ENCODE assay signal across 8 mouse cellular contexts in genomic region chr6:136555523-136555915, GRCm38 (mm10). TPM values are rescaled to one million over a fixed set of nuclear protein-coding genes. Genes with fewer than 3 reads are reported as not detected.
DNase-seq lines count a peak whose midpoint lies in the region; ATAC-seq and TF ChIP-seq lines count a peak whose summit lies in the region.

No protein-coding gene starts in this region.

- dilution Hi-C loops in CH12.LX (cut with MboI; ENCODE audit: extremely low pct_ligation_motif_present, extremely low pct_unique_long_range_greater_than_20kb, low sequenced_read_pairs) = no loop called here

- peaks cover 44% of the 10 kb centered on the region for H3K79me2 ChIP-seq in CH12.LX (replicated peaks; ENCODE audit: control insufficient read depth, extremely low read depth, insufficient read depth, poor library complexity, severe bottlenecking)

- no peak overlapping the region for H3K4me2 ChIP-seq in CH12.LX (ENCODE audit: insufficient read depth, low read depth, poor library complexity, severe bottlenecking)
- H3K4me2 ChIP-seq in embryonic facial prominence, embryonic 13.5 days = no peak overlapping the region
- H3K4me2 ChIP-seq in heart, embryonic 15.5 days = no peak overlapping the region
- H3K4me2 ChIP-seq in lung, postnatal 0 days (replicated peaks; ENCODE audit: low read depth, low read length) = peak overlapping the region; percentile 44

- TF ChIP-seq CTCF in CH12.LX (conservative IDR thresholded peaks at IDR 0.05 in 1 of 2, IDR thresholded peaks at IDR 0.05 in 1 of 2; ENCODE audit: low read depth in 2 of 2, low read length in 2 of 2) = peak; percentile 64 to 92; a peak in 3 of 4 replicates
- TF ChIP-seq CTCF in lung, postnatal 0 days (IDR thresholded peaks at IDR 0.05) = peak; percentile 88

- DNase-seq in CH12.LX (ENCODE audit: extremely low read depth) (peak; percentile 92), WW6 (ENCODE audit: low read depth, low spot score) (peak; percentile 77)
- DNase-seq in kidney, postnatal 10 days = peak; percentile 73
- DNase-seq in lung, postnatal 0 days (ENCODE audit: low spot score) = peak; percentile 83
- DNase-seq in retina, adult 2 months (ENCODE audit: low read depth, low spot score) = peak; percentile 63
- DNase-seq in thymus, postnatal 4 days = peak; percentile 85

- peak overlapping the region in 2 of 3 experiments; percentile 25 to 45 for H3K4me3 ChIP-seq in CH12.LX (replicated peaks in 1 of 3; ENCODE audit: low read depth in 2 of 3, low read length in 2 of 3, poor library complexity in 1 of 3)
- H3K4me3 ChIP-seq in embryonic facial prominence, embryonic 13.5 days = no peak overlapping the region
- no peak overlapping the region for H3K4me3 ChIP-seq in heart, embryonic 15.5 days
- no peak overlapping the region; the same call in 1 of the 2 replicates for H3K4me3 ChIP-seq in lung, postnatal 0 days (ENCODE audit: low read depth, low read length)

- peaks cover 24 to 46% of the 10 kb centered on the region in 2 experiments for H3K36me3 ChIP-seq in CH12.LX (replicated peaks in 1 of 2; ENCODE audit: control insufficient read depth in 1 of 2, insufficient read depth in 1 of 2, low read length in 1 of 2)
- H3K36me3 ChIP-seq in embryonic facial prominence, embryonic 13.5 days = peaks cover 17% of the 10 kb centered on the region
- peaks cover 17% of the 10 kb centered on the region for H3K36me3 ChIP-seq in heart, embryonic 15.5 days
- peaks cover 9% of the 10 kb centered on the region; the same call in 1 of the 2 replicates for H3K36me3 ChIP-seq in lung, postnatal 0 days (ENCODE audit: insufficient read depth, low read length)

- H3K27me3 ChIP-seq in CH12.LX (replicated peaks) = no peaks in the 10 kb centered on the region
- H3K27me3 ChIP-seq in embryonic facial prominence, embryonic 13.5 days = no peaks in the 10 kb centered on the region
- H3K27me3 ChIP-seq in heart, embryonic 15.5 days = no peaks in the 10 kb centered on the region
- no peaks in the 10 kb centered on the region for H3K27me3 ChIP-seq in lung, postnatal 0 days (replicated peaks; ENCODE audit: insufficient read depth, low read length)

- no peak; the same call in none of the 2 replicates for TF ChIP-seq POLR2A in CH12.LX (IDR thresholded peaks at IDR 0.05; ENCODE audit: low read depth, low read length)

- ATAC-seq in embryonic facial prominence, embryonic 13.5 days (ENCODE audit: insufficient number of reproducible peaks, insufficient read depth, low FRiP score, low TSS enrichment, low read depth) = no peak
- ATAC-seq in heart, embryonic 15.5 days (replicated peaks; ENCODE audit: insufficient number of reproducible peaks, insufficient read depth, low FRiP score, low read depth) = no peak
- peak; percentile 36; the same call in 1 of the 2 replicates for ATAC-seq in lung, postnatal 0 days

- in situ Hi-C loops in CH12.LX (cut with MboI; ENCODE audit: low pct_ligation_motif_present, low pct_unique_long_range_greater_than_20kb, low sequenced_read_pairs) = no loop called here

- 63% methylated on average over 5 of the region's 5 CpGs for WGBS in embryonic facial prominence, embryonic 13.5 days
- WGBS in heart, embryonic 15.5 days = 56% methylated on average over 5 of the region's 5 CpGs
- WGBS in lung, postnatal 0 days = 40% methylated on average over 5 of the region's 5 CpGs

- no peak overlapping the region for H3K9ac ChIP-seq in CH12.LX (ENCODE audit: insufficient read depth, low read depth)
- no peak overlapping the region for H3K9ac ChIP-seq in embryonic facial prominence, embryonic 13.5 days
- no peak overlapping the region for H3K9ac ChIP-seq in heart, embryonic 15.5 days
- H3K9ac ChIP-seq in lung, postnatal 0 days (replicated peaks; ENCODE audit: low read depth) = no peak overlapping the region

- peaks cover 4 to 15% of the 10 kb centered on the region in 2 experiments; a peak in 3 of 4 replicates for H3K4me1 ChIP-seq in CH12.LX (ENCODE audit: control insufficient read depth in 1 of 2, insufficient read depth in 2 of 2)
- peaks cover 4% of the 10 kb centered on the region for H3K4me1 ChIP-seq in embryonic facial prominence, embryonic 13.5 days
- H3K4me1 ChIP-seq in heart, embryonic 15.5 days (replicated peaks) = peaks cover 13% of the 10 kb centered on the region
- no peaks in the 10 kb centered on the region for H3K4me1 ChIP-seq in lung, postnatal 0 days (ENCODE audit: insufficient read depth, low read depth, low read length)

- H3K9me3 ChIP-seq in CH12.LX (replicated peaks; ENCODE audit: low read length) = no peaks in the 10 kb centered on the region
- no peaks in the 10 kb centered on the region for H3K9me3 ChIP-seq in embryonic facial prominence, embryonic 13.5 days
- H3K9me3 ChIP-seq in heart, embryonic 15.5 days (replicated peaks) = no peaks in the 10 kb centered on the region
- no peaks in the 10 kb centered on the region for H3K9me3 ChIP-seq in lung, postnatal 0 days (ENCODE audit: low read length)

- TF ChIP-seq RAD21 in CH12.LX (IDR thresholded peaks at IDR 0.05; ENCODE audit: low read depth, low read length) = peak; percentile 93

- TF ChIP-seq EP300 in CH12.LX (IDR thresholded peaks at IDR 0.05; ENCODE audit: low read length) = no peak
- peak; percentile 57; the same call in 1 of the 2 replicates for TF ChIP-seq EP300 in lung, postnatal 0 days (IDR thresholded peaks at IDR 0.05)

- peak overlapping the region; percentile 72 for H3K27ac ChIP-seq in CH12.LX (ENCODE audit: insufficient read depth, low read depth)
- peak overlapping the region; percentile 55; the same call in 1 of the 2 replicates for H3K27ac ChIP-seq in embryonic facial prominence, embryonic 13.5 days
- peak overlapping the region; percentile 79 for H3K27ac ChIP-seq in heart, embryonic 15.5 days
- H3K27ac ChIP-seq in lung, postnatal 0 days (ENCODE audit: low read length) = peak overlapping the region; percentile 22; the same call in 1 of the 2 replicates

TF ChIP-seq in CH12.LX, 34 proteins besides CTCF, POLR2A, EP300 and RAD21:
- peak; percentile 96 for TF ChIP-seq SMC3 (IDR thresholded peaks at IDR 0.05; ENCODE audit: low read depth, low read length)
- TF ChIP-seq SIN3A (IDR thresholded peaks at IDR 0.05; ENCODE audit: low read length) = peak; percentile 70
- TF ChIP-seq ELF1 (IDR thresholded peaks at IDR 0.05; ENCODE audit: low read depth, low read length) = peak; percentile 87
- no peak for TF ChIP-seq UBTF (IDR thresholded peaks at IDR 0.05; ENCODE audit: low read depth, low read length)
- no peak for TF ChIP-seq USF1 (IDR thresholded peaks at IDR 0.05; ENCODE audit: low read depth, low read length)
- peak; percentile 78 for TF ChIP-seq MYC (IDR thresholded peaks at IDR 0.05; ENCODE audit: low read depth, low read length)
- peak; percentile 37; the same call in 1 of the 2 replicates for TF ChIP-seq CHD2 (IDR thresholded peaks at IDR 0.05; ENCODE audit: low read length)
- TF ChIP-seq MAX (IDR thresholded peaks at IDR 0.05; ENCODE audit: low read length) = peak; percentile 60; the same call in 1 of the 2 replicates
- 0 out of 2 replicates have a peak, but pooled peaks have one; percentile 14 for TF ChIP-seq ETS1 (conservative IDR thresholded peaks at IDR 0.05; ENCODE audit: low read depth, low read length)
- TF ChIP-seq MAFK (IDR thresholded peaks at IDR 0.05; ENCODE audit: insufficient replicate concordance, low read length) = no peak
- TF ChIP-seq HCFC1 (IDR thresholded peaks at IDR 0.05; ENCODE audit: low read depth, low read length) = peak; percentile 38; the same call in 1 of the 2 replicates
- peak; percentile 30; the same call in 1 of the 2 replicates for TF ChIP-seq MEF2A (IDR thresholded peaks at IDR 0.05; ENCODE audit: borderline replicate concordance, low read depth, low read length)
- 0 out of 2 replicates have a peak, but pooled peaks have one; percentile 19 for TF ChIP-seq NELFE (IDR thresholded peaks at IDR 0.05; ENCODE audit: low read depth, low read length)
- peak; percentile 51; the same call in 1 of the 2 replicates for TF ChIP-seq JUND (conservative IDR thresholded peaks at IDR 0.05; ENCODE audit: low read depth, low read length)
- TF ChIP-seq IRF4 (IDR thresholded peaks at IDR 0.05; ENCODE audit: low read depth, low read length) = 0 out of 2 replicates have a peak, but pooled peaks have one; percentile 11
- TF ChIP-seq ZKSCAN1 (IDR thresholded peaks at IDR 0.05; ENCODE audit: borderline replicate concordance, low read depth, low read length) = no peak
- peak; percentile 45; the same call in 1 of the 2 replicates for TF ChIP-seq ZMIZ1 (IDR thresholded peaks at IDR 0.05; ENCODE audit: low read depth, low read length)
- peak; percentile 49; the same call in 1 of the 2 replicates for TF ChIP-seq TCF12 (IDR thresholded peaks at IDR 0.05; ENCODE audit: low read depth, low read length)
- TF ChIP-seq ZC3H11A (IDR thresholded peaks at IDR 0.05; ENCODE audit: low read depth, low read length) = peak; percentile 81
- TF ChIP-seq TBP (conservative IDR thresholded peaks at IDR 0.05; ENCODE audit: low read depth, low read length) = peak; percentile 63
- TF ChIP-seq BHLHE40 (IDR thresholded peaks at IDR 0.05; ENCODE audit: low read depth, low read length) = peak; percentile 32; the same call in 1 of the 2 replicates
- no peak for TF ChIP-seq PAX5 (IDR thresholded peaks at IDR 0.05; ENCODE audit: low read length)

RNA-seq across cellular contexts. Expression of gene Atf7ip, which starts 49.6 kb away (rescaled TPM):
- 20.4 and 35.4 TPM in 2 replicates for total RNA-seq in CH12.LX (2012; rRNA removed)
- total RNA-seq in CH12.LX (2014; rRNA removed) = 4.2 and 4.4 TPM in 2 replicates
- 29.7 and 44.8 TPM in 2 replicates for polyA plus RNA-seq in CH12.LX (2012; ENCODE audit: insufficient read length, low read depth)
- polyA plus RNA-seq in embryonic facial prominence, embryonic 13.5 days (2015; fragmentation: Nextera tagmentation; extraction: Ambion mirVana) = 39.0 and 56.3 TPM in 2 replicates
- polyA plus RNA-seq in heart, embryonic 15.5 days (2015; fragmentation: Nextera tagmentation; extraction: Ambion mirVana) = 30.3 and 32.6 TPM in 2 replicates
- 13.9 and 14.9 TPM in 2 replicates for polyA plus RNA-seq in lung, postnatal 0 days (2015; fragmentation: Nextera tagmentation; extraction: Ambion mirVana)

Comparison
In these comparisons a context has a peak if more than half of its experiments do, and no peak if none do; other contexts are left out.
1. H3K27ac ChIP-seq: peak in every context shown above with its lines; median percentile 79 in heart, embryonic 15.5 days; 72 in CH12.LX; 55 in embryonic facial prominence, embryonic 13.5 days; 22 in lung, postnatal 0 days.
2. H3K4me3 ChIP-seq: peak in CH12.LX (2 of 3); none in embryonic facial prominence, embryonic 13.5 days (single experiment), heart, embryonic 15.5 days (single experiment) and lung, postnatal 0 days (single experiment).
3. Peak in every context shown above with its lines, with median percentiles within 50 percentile points of each other: DNase-seq.